Mouse (Mus musculus) yolk sac, embryonic 10.5 days (tissue): Measurements from ENCODE around the gene Dmrt3.

Experiments
- DNase-seq: peaks from one replicate; pipeline ENCODE4 v3.0.0-alpha.2; 2017; ENCODE audit warnings: low spot score

Dmrt3 gene

GRCm38 (mm10) chr19:25622291-25623251 is 12.5 kb downstream of the Dmrt3 start:
- DNase-seq, result peak; percentile 63

- no peak for DNase-seq
Observed at GRCm38 (mm10) chr19:25628490-25628889, 18.4 kb downstream of the Dmrt3 start.

GRCm38 (mm10) chr19:25635119-25635518 is 25.0 kb downstream of the Dmrt3 start:
- no peak for DNase-seq

GRCm38 (mm10) chr19:25635622-25636244 is 25.6 kb downstream of the Dmrt3 start:
- peak; percentile 66 for DNase-seq

GRCm38 (mm10) chr19:25638766-25639361 is 28.8 kb downstream of the Dmrt3 start:
- DNase-seq, result no peak

- DNase-seq, result no peak
Observed at GRCm38 (mm10) chr19:25641786-25642185, 31.7 kb downstream of the Dmrt3 start.

- no peak for DNase-seq
Observed at GRCm38 (mm10) chr19:25647136-25647535, 37.0 kb downstream of the Dmrt3 start.

- DNase-seq, result no peak
Observed at GRCm38 (mm10) chr19:25648701-25649100, 38.6 kb downstream of the Dmrt3 start.

GRCm38 (mm10) chr19:25650474-25650873 is 40.4 kb downstream of the Dmrt3 start:
- DNase-seq, result no peak

GRCm38 (mm10) chr19:25652560-25652959 is 42.5 kb downstream of the Dmrt3 start:
- DNase-seq, result no peak

- no peak for DNase-seq
Observed at GRCm38 (mm10) chr19:25654034-25654749, 44.1 kb downstream of the Dmrt3 start.

GRCm38 (mm10) chr19:25665486-25666339 is 55.6 kb downstream of the Dmrt3 start:
- no peak for DNase-seq

GRCm38 (mm10) chr19:25667836-25668235 is 57.7 kb downstream of the Dmrt3 start:
- no peak for DNase-seq

- no peak for DNase-seq
Observed at GRCm38 (mm10) chr19:25669593-25670248, 59.6 kb downstream of the Dmrt3 start.

- DNase-seq, result no peak
Observed at GRCm38 (mm10) chr19:25670571-25671285, 60.6 kb downstream of the Dmrt3 start.

GRCm38 (mm10) chr19:25671681-25672080 is 61.6 kb downstream of the Dmrt3 start:
- DNase-seq, result no peak

- DNase-seq, result peak; percentile 88
Observed at GRCm38 (mm10) chr19:25672101-25672950, 62.2 kb downstream of the Dmrt3 start, which contains the start of gene Dmrt2. Gene Dmrt2, plus strand, starts transcription at chr19:25672411.
